Comparison of ENCODE assay signal across 23 mouse cellular contexts in the genomic region with DNA sequence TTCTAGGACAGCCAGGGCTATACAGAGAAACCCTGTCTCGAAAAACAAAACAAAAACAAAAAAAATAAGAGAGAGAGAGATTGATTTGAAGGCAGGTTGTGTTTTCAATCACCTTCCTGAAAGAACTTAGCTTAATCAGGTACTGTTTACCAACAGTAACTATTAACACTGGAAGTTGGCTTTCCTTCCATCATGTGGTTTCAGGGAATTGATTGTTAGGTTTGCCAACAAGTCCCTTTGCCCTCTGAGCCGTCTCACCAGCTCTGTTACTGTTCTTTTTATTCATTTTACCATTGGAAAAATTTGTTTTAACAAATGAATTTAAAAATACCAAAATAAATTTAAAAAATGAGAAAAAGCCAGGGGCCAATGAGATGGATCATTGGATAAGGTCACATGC. TPM values are rescaled to one million over a fixed set of nuclear protein-coding genes. Genes with fewer than 3 reads are reported as not detected.
"Had no signal": no experiment of that assay in that cellular context is flagged by ENCODE, and none has a peak within 500 bp of the region (broad histone marks: within the 10 kb centered on the region; RNA-seq: fewer than 3 reads in every experiment).

No protein-coding gene starts in this region.

- H3K9ac ChIP-seq: heart, embryonic 12.5 days; hindbrain, embryonic 12.5 days; hindbrain, embryonic 14.5 days; limb, embryonic 13.5 days; limb, embryonic 15.5 days; liver, embryonic 13.5 days; liver, embryonic 15.5 days had no signal

- H3K27ac ChIP-seq: gastrocnemius, adult 2 months; heart, embryonic 10.5 days; hindbrain, embryonic 10.5 days; hindbrain, embryonic 12.5 days; hindbrain, embryonic 14.5 days; limb, embryonic 13.5 days; limb, embryonic 15.5 days; liver, embryonic 13.5 days; liver, embryonic 15.5 days had no signal

- H3K4me2 ChIP-seq: heart, embryonic 12.5 days; hindbrain, embryonic 12.5 days; hindbrain, embryonic 14.5 days; limb, embryonic 13.5 days; limb, embryonic 15.5 days; liver, embryonic 13.5 days; liver, embryonic 15.5 days had no signal

- H3K9me3 ChIP-seq: heart, embryonic 10.5 days; heart, embryonic 12.5 days; hindbrain, embryonic 10.5 days; hindbrain, embryonic 12.5 days; limb, embryonic 13.5 days; limb, embryonic 15.5 days; liver, embryonic 13.5 days; liver, embryonic 15.5 days had no signal

- H3K27me3 ChIP-seq: heart, embryonic 12.5 days; hindbrain, embryonic 12.5 days; limb, embryonic 13.5 days; limb, embryonic 15.5 days; liver, embryonic 13.5 days; liver, embryonic 15.5 days had no signal

- DNase-seq: gastrocnemius, adult 2 months; gastrocnemius, postnatal 10 days; gastrocnemius, postnatal 25 days; heart, postnatal 10 days; heart, postnatal 4 days; kidney, adult 18-20 months; kidney, adult 8-10 months; kidney, postnatal 10 days; layer of hippocampus, adult 9-11 months; layer of hippocampus, postnatal 36 days; left cerebral cortex, postnatal 4 days; liver, embryonic 13.5 days had no signal

- H3K4me3 ChIP-seq: gastrocnemius, adult 2 months; heart, embryonic 10.5 days; heart, embryonic 12.5 days; hindbrain, embryonic 10.5 days; hindbrain, embryonic 12.5 days; limb, embryonic 13.5 days; limb, embryonic 15.5 days; liver, embryonic 13.5 days; liver, embryonic 15.5 days had no signal

- ATAC-seq: hindbrain, embryonic 16.5 days had no signal

- H3K4me1 ChIP-seq: heart, embryonic 10.5 days; hindbrain, embryonic 12.5 days had no signal

RNA-seq across cellular contexts. Expression of a gene that starts 53.5 kb away (rescaled TPM):
- total RNA-seq: granulocyte monocyte progenitor cell, adult 5-6 weeks had no signal
- polyA plus RNA-seq: limb, embryonic 11.5 days had no signal
